Mouse (Mus musculus) forebrain, embryonic 14.5 days (tissue): ENCODE measurements around the gene Lrrc23. TPM values are rescaled to one million over a fixed set of nuclear protein-coding genes. Genes with fewer than 3 reads are reported as not detected.
"Not testable (repeated sequence)": the region's sequence is repeated elsewhere in the genome, so short reads cannot be mapped to it uniquely, and the experiment has no call there.

Experiments
- ATAC-seq: fragments of 200-750 bp; cut with Nextera tagmentation; 2 replicates; pipeline ENCODE4 v1.8.0; 2017; ENCODE audit warnings: mild to moderate bottlenecking, moderate library complexity
- DNase-seq: peaks from one replicate; pipeline ENCODE4 v3.0.0-alpha.2; 2015; ENCODE audit warnings: low spot score
- H3K27ac ChIP-seq: fragments of 300-500 bp; sonication (generic); 2 replicates; pipeline ENCODE4 v1.5.1; 2014; ENCODE audit warnings: low read depth, mild to moderate bottlenecking, control low read depth, low read length, moderate library complexity
- H3K27me3 ChIP-seq: fragments of 300-500 bp; sonication (generic); replicated peaks from 2 replicates; pipeline ENCODE4 v1.6.1; 2014; ENCODE audit warnings: low read length, control low read depth, mixed read lengths; ENCODE audit not compliant: control insufficient read depth, insufficient read depth
- H3K36me3 ChIP-seq: fragments of 300-500 bp; sonication (generic); 2 replicates; pipeline ENCODE4 v1.6.1; 2014; ENCODE audit warnings: low read length, control low read depth; ENCODE audit not compliant: control insufficient read depth, insufficient read depth
- H3K4me1 ChIP-seq: fragments of 300-500 bp; sonication (generic); 2 replicates; pipeline ENCODE4 v1.6.1; 2014; ENCODE audit warnings: antibody characterized with exemption, low read length, control low read depth; ENCODE audit not compliant: control insufficient read depth, insufficient read depth
- H3K4me2 ChIP-seq: fragments of 300-500 bp; sonication (generic); 2 replicates; pipeline ENCODE4 v1.6.1; 2014; ENCODE audit warnings: mild to moderate bottlenecking, control low read depth, low read length
- H3K4me3 ChIP-seq: fragments of 300-500 bp; sonication (generic); 2 replicates; pipeline ENCODE4 v1.5.1; 2014; ENCODE audit warnings: low read depth, low read length, control low read depth
- H3K9ac ChIP-seq: fragments of 300-500 bp; sonication (generic); 2 replicates; pipeline ENCODE4 v1.6.1; 2014; ENCODE audit warnings: mild to moderate bottlenecking, low read length, control low read depth, moderate library complexity
- H3K9me3 ChIP-seq: fragments of 300-500 bp; sonication (generic); replicated peaks from 2 replicates; pipeline ENCODE4 v1.6.1; 2016; ENCODE audit warnings: low read length, control low read depth, mixed read lengths; ENCODE audit not compliant: control insufficient read depth
- WGBS: fragments of 180-500 bp; shearing (Covaris S2); extraction: QIAGEN DNeasy Blood & Tissue Kit; methylation state at CpG from one replicate; pipeline ENCODE4 v1.1.7; 2014; 5-methylcytosine and 5-hydroxymethylcytosine counted together
- polyA plus RNA-seq: library from polyadenylated mRNA; unstranded; fragments of >200 nt; fragmentation: Nextera tagmentation; extraction: Ambion mirVana; gene quantifications from 2 replicates; pipeline ENCODE4 v1.2.1, GENCODE M21; 2014

The Lrrc23 gene
- polyA plus RNA-seq, 1 experiment from 2014 or later = 3.5 TPM

- no peak overlapping the region for H3K27ac ChIP-seq
Measured at GRCm38 (mm10) chr6:124814858-124815774, 35.6 kb upstream of the Lrrc23 start.

GRCm38 (mm10) chr6:124814448-124814847, 34.9 kb upstream of the Lrrc23 start:
- H3K27ac ChIP-seq = 0 out of 2 replicates have a peak overlapping the region, but pooled peaks have one; percentile 14
- H3K36me3 ChIP-seq = peaks cover 65% of the 10 kb centered on the region

More at GRCm38 (mm10) chr6:124814858-124815774, 35.6 kb upstream of the Lrrc23 start:
- Histone ChIP-seq H3K4me2 (no peak overlapping the region), H3K36me3 (peaks cover 70% of the 10 kb centered on the region), H3K4me3 (no peak overlapping the region), H3K9me3 (no peaks in the 10 kb centered on the region), H3K9ac (no peak overlapping the region), H3K4me1 (peaks cover 12% of the 10 kb centered on the region), H3K27me3 (no peaks in the 10 kb centered on the region)
- ATAC-seq = no peak
- DNase-seq = peak; percentile 35
- WGBS = 59% methylated on average over 9 of the region's 9 CpGs

GRCm38 (mm10) chr6:124813933-124814332, 34.4 kb upstream of the Lrrc23 start, which contains the start of gene Tpi1:
Tpi1 (minus strand) TSS chr6:124814296.
- H3K4me3 ChIP-seq = peak within 1 kb of the TSS; percentile 60
- peak within 1 kb of the TSS; percentile 85 for H3K27ac ChIP-seq
- ATAC-seq (peak; percentile 90), DNase-seq (peak; percentile 93)
- peaks cover 60% of the 10 kb centered on the region for H3K36me3 ChIP-seq
- 1% methylated on average over 22 of the region's 22 CpGs for WGBS
- peak within 1 kb of the TSS; percentile 88 for H3K9ac ChIP-seq
- no peaks in the 10 kb centered on the region for H3K9me3 ChIP-seq
- no peaks in the 10 kb centered on the region for H3K27me3 ChIP-seq
- peak within 1 kb of the TSS; percentile 80 for H3K4me2 ChIP-seq
- peaks cover 19% of the 10 kb centered on the region for H3K4me1 ChIP-seq

More at GRCm38 (mm10) chr6:124814448-124814847, 34.9 kb upstream of the Lrrc23 start:
- no peak for DNase-seq
- H3K4me2 ChIP-seq = peak overlapping the region; percentile 80
- ATAC-seq = peak; percentile 30
- H3K27me3 ChIP-seq = no peaks in the 10 kb centered on the region
- peak overlapping the region; percentile 88; the same call in 1 of the 2 replicates for H3K9ac ChIP-seq
- WGBS = 42% methylated on average over 8 of the region's 8 CpGs
- H3K4me3 ChIP-seq = peak overlapping the region; percentile 60
- H3K9me3 ChIP-seq = no peaks in the 10 kb centered on the region
- H3K4me1 ChIP-seq = peaks cover 15% of the 10 kb centered on the region

GRCm38 (mm10) chr6:124813496-124813895, 34.0 kb upstream of the Lrrc23 start:
- DNase-seq (peak; percentile 79), ATAC-seq (peak; percentile 63)
- Histone ChIP-seq H3K27ac (peak overlapping the region; percentile 85), H3K36me3 (peaks cover 56% of the 10 kb centered on the region), H3K4me2 (peak overlapping the region; percentile 80), H3K9ac (peak overlapping the region; percentile 88), H3K9me3 (no peaks in the 10 kb centered on the region), H3K4me1 (peaks cover 20% of the 10 kb centered on the region), H3K4me3 (peak overlapping the region; percentile 60), H3K27me3 (no peaks in the 10 kb centered on the region)
- 0% methylated on average over 18 of the region's 18 CpGs for WGBS

- Histone ChIP-seq H3K27me3 (no peaks in the 10 kb centered on the region), H3K4me2 (peak overlapping the region; percentile 80), H3K36me3 (peaks cover 49% of the 10 kb centered on the region), H3K4me3 (peak overlapping the region; percentile 60), H3K27ac (peak overlapping the region; percentile 14; the same call in 1 of the 2 replicates), H3K9ac (peak overlapping the region; percentile 88), H3K4me1 (peaks cover 20% of the 10 kb centered on the region), H3K9me3 (no peaks in the 10 kb centered on the region)
- 17% methylated on average over 9 of the region's 9 CpGs for WGBS
- ATAC-seq (no peak), DNase-seq (no peak)
Measured at GRCm38 (mm10) chr6:124812848-124813247, 33.3 kb upstream of the Lrrc23 start.

- Histone ChIP-seq H3K27me3 (no peaks in the 10 kb centered on the region), H3K27ac (no peak overlapping the region), H3K4me2 (peak overlapping the region; percentile 80), H3K36me3 (peaks cover 40% of the 10 kb centered on the region), H3K9ac (peak overlapping the region; percentile 88), H3K4me1 (peaks cover 20% of the 10 kb centered on the region), H3K4me3 (peak overlapping the region; percentile 60; the same call in 1 of the 2 replicates), H3K9me3 (no peaks in the 10 kb centered on the region)
- no peak for ATAC-seq
- 87% methylated on average over 24 of the region's 24 CpGs for WGBS
- no peak for DNase-seq
Measured at GRCm38 (mm10) chr6:124811701-124812560, 32.4 kb upstream of the Lrrc23 start.

GRCm38 (mm10) chr6:124811403-124811665, 31.8 kb upstream of the Lrrc23 start:
- ATAC-seq (no peak), DNase-seq (no peak)
- Histone ChIP-seq H3K36me3 (peaks cover 34% of the 10 kb centered on the region), H3K4me1 (peaks cover 20% of the 10 kb centered on the region), H3K27ac (no peak overlapping the region), H3K4me3 (no peak overlapping the region), H3K9ac (no peak overlapping the region), H3K9me3 (no peaks in the 10 kb centered on the region), H3K27me3 (no peaks in the 10 kb centered on the region), H3K4me2 (no peak overlapping the region)
- 85% methylated on average over 4 of the region's 4 CpGs for WGBS

- H3K36me3 ChIP-seq = peaks cover 29% of the 10 kb centered on the region
- not testable (repeated sequence) for H3K27me3 ChIP-seq, H3K4me3 ChIP-seq, ATAC-seq, H3K9ac ChIP-seq, DNase-seq, H3K9me3 ChIP-seq, H3K4me2 ChIP-seq, H3K27ac ChIP-seq
- WGBS = 79% methylated on average over 10 of the region's 11 CpGs
- peaks cover 23% of the 10 kb centered on the region for H3K4me1 ChIP-seq
Measured at GRCm38 (mm10) chr6:124810566-124811402, 31.3 kb upstream of the Lrrc23 start.
